Mouse (Mus musculus) c-Kit-positive CD71-negative TER-119-negative erythroid progenitor cells, embryonic 14.5 days (primary cell): ENCODE results near the gene Dlx5.

ENCODE experiments used
- DNase-seq: peaks from one replicate; pipeline ENCODE4 v3.0.0-alpha.2; 2013; ENCODE audit warnings: low read depth

Gene Dlx5

GRCm38 (mm10) chr6:6876231-6876630, 5.7 kb downstream of the Dlx5 start:
- DNase-seq: no peak

GRCm38 (mm10) chr6:6875676-6876075, 6.2 kb downstream of the Dlx5 start:
- no peak for DNase-seq

- DNase-seq: no peak
Observed at GRCm38 (mm10) chr6:6875136-6875535, 6.7 kb downstream of the Dlx5 start.

GRCm38 (mm10) chr6:6874073-6874771, 7.7 kb downstream of the Dlx5 start:
- DNase-seq: no peak

GRCm38 (mm10) chr6:6873476-6874072, 8.3 kb downstream of the Dlx5 start:
- DNase-seq: no peak

GRCm38 (mm10) chr6:6872873-6873272, 9.0 kb downstream of the Dlx5 start:
- DNase-seq: no peak

- no peak for DNase-seq
Observed at GRCm38 (mm10) chr6:6871692-6872091, 10.2 kb downstream of the Dlx5 start.

- no peak for DNase-seq
Observed at GRCm38 (mm10) chr6:6870876-6871420, 10.9 kb downstream of the Dlx5 start.

- no peak for DNase-seq
Observed at GRCm38 (mm10) chr6:6869961-6870800, 11.7 kb downstream of the Dlx5 start.

GRCm38 (mm10) chr6:6869041-6869685, 12.7 kb downstream of the Dlx5 start:
- no peak for DNase-seq

GRCm38 (mm10) chr6:6867031-6867430, 14.9 kb downstream of the Dlx5 start:
- DNase-seq: no peak

GRCm38 (mm10) chr6:6864441-6865440, 17.1 kb downstream of the Dlx5 start:
- DNase-seq: no peak

GRCm38 (mm10) chr6:6863955-6864354, 17.9 kb downstream of the Dlx5 start:
- DNase-seq: no peak

GRCm38 (mm10) chr6:6863160-6863870, 18.6 kb downstream of the Dlx5 start, which contains the start of gene Dlx6:
TSS of gene Dlx6 (plus strand) at chr6:6863334.
- no peak for DNase-seq

GRCm38 (mm10) chr6:6862611-6863010, 19.3 kb downstream of the Dlx5 start:
- no peak for DNase-seq

- DNase-seq: no peak
Observed at GRCm38 (mm10) chr6:6861798-6862428, 20.0 kb downstream of the Dlx5 start.

- no peak for DNase-seq
Observed at GRCm38 (mm10) chr6:6861086-6861797, 20.6 kb downstream of the Dlx5 start.

- no peak for DNase-seq
Observed at GRCm38 (mm10) chr6:6860411-6861085, 21.3 kb downstream of the Dlx5 start.
